Mouse (Mus musculus) liver, postnatal 0 days (tissue): ENCODE results near the gene Btbd8.

Experiments
- CTCF ChIP-seq: sonication (generic); IDR thresholded peaks from 2 replicates; pipeline ENCODE4 v1.5.1; 2016; ENCODE audit warnings: antibody characterized with exemption, low read depth
- EP300 ChIP-seq: IDR thresholded peaks from 2 replicates; pipeline ENCODE4 v1.6.1; 2016; ENCODE audit warnings: antibody characterized with exemption, low read depth, mild to moderate bottlenecking

DNA sequence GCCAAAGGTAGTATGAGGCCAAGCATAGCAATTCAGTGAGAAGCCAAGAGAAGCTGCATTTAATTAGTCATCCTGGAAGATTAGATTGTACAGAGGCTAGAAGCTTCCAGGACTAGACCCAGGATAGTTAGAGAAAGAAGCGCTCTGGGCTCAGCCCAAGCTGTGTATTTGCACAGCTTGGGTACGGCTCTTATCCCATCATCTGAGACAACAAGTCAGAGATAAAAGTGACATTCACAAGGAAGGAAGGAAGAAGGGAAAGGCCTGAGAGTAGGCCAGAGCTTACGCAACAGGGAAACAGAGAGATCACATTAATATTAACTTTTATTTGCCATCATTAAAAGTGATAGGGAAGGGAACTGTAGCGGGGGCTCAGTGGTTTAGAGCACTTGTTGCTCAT, 10.2 kb downstream of the Btbd8 start:
- TF ChIP-seq CTCF: no peak
- no peak for TF ChIP-seq EP300
